Mouse (Mus musculus) 3134 (cell line): Measurements from ENCODE around the gene Ltbp1.

Experiments used
- DNase-seq: peaks from one replicate; pipeline ENCODE4 v3.0.0-alpha.2; 2011; ENCODE audit warnings: low spot score; ENCODE audit not compliant: insufficient read length; ENCODE audit errors: extremely low read depth

The Ltbp1 gene

DNA sequence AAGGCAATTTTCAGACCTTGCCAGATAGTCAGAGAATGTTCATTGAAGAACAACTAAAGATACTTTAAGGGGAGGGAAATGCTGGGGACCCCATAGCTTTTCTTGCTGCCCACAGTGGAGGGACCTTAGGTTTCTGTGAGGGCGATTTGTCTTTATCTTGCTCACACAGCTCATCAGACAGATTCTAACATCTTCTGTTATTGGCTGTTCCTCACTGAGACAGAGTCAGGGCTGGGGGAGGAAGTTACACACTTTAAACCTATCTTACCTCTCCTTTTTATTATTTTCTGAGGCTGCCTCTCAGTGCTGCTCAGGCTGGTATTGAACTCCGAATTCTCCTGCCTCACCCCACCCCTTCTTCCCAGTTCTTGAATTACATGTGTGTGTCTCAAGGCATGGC is 5.3 kb upstream of the Ltbp1 start:
- no peak for DNase-seq

DNA sequence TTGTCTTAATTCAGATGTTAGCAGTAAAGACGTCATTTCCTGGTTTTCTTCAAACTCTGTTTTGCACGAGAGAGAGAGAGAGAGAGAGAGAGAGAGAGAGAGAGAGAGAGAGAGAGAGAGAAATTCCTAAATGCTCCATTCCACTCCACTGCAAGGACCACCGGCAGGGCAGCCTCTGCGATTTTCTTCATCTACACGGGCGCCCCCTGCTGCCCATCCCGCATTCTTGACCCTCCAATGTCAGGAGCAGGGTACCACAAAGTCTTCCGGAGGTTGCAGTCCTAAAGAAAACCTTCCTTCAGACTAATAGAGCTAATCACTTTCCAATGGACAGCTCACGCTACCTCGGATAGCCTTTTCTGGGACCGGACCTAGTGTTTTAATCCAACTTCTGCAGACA is 548 bp upstream of the Ltbp1 start:
- no peak for DNase-seq

DNA sequence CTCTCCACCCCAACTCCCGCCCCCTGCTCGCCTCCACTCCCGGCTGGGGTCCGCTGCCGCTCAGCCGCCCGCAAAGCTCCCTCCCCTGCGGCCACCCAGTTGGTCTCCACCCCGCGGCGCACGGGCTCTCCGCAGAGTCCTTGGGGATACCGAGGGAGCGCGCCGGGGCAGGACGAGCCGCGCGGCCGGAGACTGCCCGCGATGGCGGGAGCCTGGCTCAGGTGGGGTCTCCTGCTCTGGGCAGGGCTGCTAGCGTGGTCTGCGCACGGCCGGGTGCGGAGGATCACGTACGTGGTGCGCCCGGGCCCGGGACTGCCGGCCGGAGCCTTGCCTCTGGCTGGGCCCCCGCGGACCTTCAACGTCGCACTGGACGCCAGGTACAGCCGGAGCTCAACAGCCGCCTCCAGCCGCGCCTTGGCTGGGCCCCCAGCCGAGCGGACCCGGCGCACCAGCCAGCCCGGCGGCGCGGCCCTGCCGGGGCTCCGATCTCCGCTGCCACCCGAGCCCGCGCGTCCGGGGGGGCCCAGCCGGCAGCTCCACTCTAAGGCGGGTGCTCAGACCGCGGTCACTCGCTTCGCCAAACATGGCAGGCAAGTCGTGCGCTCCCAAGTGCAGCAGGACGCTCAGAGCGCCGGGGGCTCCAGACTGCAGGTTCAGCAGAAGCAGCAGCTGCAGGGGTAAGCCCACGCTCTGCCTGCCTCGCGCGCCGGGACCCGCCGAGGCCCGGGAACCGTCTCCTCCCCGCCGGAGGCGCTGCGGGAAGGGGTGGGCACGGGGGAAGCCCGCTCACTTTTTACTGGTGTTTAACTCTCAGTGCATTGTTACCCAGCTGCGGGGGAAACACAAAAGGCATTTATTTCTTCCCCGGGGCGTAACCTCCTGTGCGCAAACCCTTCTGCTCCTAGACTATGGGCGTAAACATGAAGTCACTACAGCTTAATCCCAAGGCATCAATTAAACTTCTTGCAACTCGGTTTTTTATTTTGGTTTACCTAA is 615 bp downstream of the Ltbp1 start:
- no peak for DNase-seq

DNA sequence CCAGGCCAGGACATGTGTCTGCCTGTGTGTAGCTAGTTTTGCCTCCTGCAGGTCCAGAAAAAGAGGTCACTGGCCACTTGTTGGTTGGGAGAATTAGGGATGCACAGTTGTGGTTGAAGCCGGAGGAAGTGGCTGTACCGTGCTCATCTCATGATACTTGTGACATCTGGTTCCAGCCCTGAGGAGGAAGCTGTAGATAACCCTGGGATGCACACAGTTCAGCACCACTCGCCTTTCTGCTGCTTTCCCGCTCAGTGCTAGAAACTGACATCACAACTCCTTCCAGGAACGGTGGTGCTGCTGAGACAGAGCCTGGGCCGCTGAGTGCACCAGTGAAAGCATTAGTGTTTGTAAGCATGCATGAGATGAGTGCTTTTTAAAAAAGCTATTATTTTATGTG is 5.6 kb downstream of the Ltbp1 start:
- DNase-seq, result no peak

- no peak for DNase-seq
Measured at GRCm38 (mm10) chr17:75013211-75013610, 7.8 kb downstream of the Ltbp1 start.

DNA sequence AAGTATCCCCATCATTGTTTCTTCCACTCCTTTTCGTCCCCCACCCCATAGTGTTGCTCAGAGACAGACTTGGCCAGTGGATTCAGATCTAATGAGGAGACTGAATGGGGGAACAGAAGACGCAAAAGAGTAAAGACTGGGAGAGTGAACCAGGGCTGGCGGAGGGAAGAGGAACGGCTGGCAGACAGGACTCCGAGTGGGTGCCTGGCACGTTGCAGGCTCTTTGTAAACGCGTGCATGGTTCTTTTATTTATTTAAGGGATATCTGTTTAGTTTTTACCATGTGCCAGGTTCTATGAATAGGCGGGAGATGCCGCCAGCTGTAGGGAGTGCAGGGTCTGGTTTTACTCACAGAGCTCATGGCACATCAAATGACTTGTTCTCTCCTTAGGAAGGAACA is 8.5 kb downstream of the Ltbp1 start:
- DNase-seq, result no peak

- DNase-seq, result no peak
Measured at GRCm38 (mm10) chr17:75014601-75015356, 9.4 kb downstream of the Ltbp1 start.

DNA sequence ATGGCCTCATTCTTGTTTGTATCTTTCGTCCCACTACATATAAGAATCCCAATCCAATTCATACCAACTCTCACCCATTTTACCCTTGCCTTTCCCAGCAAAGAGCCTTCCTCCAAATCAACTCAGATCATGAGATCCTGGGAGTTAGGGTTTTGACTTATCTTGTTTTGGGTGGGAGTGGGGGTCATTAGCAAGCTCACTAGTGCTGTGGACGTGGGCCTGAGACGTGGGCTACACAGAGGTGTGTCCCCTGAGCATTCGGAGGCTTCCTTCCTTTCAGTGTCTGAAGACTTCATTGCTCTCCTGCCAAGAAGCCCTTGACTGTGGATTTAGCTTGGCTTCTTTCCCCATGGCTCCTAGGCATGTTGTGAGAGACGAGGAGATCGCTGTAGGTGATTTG is 10.2 kb downstream of the Ltbp1 start:
- DNase-seq, result no peak

DNA sequence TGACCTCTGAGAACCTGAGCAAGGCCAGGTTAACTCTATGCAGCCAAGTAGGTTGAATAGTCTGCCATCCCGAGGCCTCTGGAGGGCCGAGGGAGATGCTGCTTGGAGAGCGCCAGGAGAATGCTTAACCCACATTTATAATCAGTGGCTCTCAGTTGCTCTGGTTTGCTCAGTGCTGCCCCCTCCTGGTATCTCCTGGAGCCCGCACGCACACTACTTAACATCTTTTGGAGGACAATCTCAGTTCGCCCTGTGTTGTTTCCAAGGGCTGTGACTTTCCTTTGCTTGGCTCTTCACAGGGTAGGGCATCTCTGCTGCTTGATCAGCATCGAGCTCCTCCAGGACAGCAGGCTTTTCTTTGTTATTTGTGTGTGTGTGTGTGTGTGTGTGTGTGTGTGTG is 12.1 kb downstream of the Ltbp1 start:
- DNase-seq, result no peak

DNA sequence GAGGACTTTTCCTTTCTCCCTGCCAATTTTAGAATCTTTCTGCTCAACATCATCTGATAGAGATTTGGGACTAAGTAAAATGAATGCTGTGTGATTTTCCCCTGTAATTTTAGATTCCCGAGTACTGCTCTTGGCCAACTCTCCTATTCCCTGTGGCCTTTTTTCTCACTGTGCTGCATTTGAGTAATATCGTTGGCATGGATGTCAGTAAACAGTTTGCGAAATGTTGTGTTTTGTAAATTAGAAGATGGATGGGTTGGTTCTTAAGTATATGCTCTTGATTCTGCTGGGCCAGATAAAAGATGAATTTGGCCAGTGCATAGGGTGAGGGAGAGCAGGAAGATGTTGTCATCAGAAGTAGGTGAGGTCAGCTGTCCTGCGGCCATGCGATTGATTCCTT is 12.8 kb downstream of the Ltbp1 start:
- DNase-seq, result no peak

- DNase-seq, result no peak
Measured at GRCm38 (mm10) chr17:75020026-75020425, 14.7 kb downstream of the Ltbp1 start.

DNA sequence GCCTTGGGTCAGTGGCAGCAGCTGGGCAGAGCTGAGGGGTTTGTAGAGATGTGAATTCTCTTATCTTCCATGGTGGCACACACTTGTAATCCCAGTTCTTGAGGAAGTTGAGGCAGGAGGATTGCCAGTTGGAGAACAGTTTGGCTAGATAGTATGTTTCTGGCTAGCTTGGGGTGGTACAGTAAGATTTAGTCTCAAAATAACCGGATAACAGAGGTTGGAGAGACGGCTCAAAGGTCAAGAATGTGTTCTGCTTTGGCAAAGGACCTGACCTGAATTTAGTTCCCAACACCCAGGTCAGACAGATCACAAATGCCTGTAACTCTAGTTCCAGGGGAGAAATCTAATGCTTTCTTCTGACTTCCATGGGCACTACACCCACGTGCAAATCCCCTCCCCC is 15.3 kb downstream of the Ltbp1 start:
- DNase-seq, result no peak

GRCm38 (mm10) chr17:75027358-75028131 is 22.2 kb downstream of the Ltbp1 start:
- DNase-seq, result no peak

DNA sequence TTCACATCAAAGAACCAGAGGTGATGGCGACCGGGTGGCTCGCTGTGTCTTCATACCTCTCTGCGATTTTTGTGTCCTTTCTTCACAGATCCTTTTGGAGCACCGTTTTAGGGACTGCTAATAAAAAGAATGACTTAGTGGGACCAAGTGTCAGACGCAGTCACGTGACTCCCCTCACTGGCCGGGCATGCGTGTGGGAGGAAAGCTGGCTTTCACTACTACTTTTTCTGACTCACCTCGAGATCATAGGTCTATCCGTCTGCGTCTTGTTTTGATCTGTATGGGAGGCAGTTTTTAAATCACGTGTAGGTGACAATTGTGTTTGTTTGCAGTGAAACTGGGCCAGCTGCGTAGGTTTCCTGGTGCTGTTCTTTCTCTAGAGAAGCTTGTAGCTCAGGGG is 28.0 kb downstream of the Ltbp1 start:
- peak; percentile 26 for DNase-seq

DNA sequence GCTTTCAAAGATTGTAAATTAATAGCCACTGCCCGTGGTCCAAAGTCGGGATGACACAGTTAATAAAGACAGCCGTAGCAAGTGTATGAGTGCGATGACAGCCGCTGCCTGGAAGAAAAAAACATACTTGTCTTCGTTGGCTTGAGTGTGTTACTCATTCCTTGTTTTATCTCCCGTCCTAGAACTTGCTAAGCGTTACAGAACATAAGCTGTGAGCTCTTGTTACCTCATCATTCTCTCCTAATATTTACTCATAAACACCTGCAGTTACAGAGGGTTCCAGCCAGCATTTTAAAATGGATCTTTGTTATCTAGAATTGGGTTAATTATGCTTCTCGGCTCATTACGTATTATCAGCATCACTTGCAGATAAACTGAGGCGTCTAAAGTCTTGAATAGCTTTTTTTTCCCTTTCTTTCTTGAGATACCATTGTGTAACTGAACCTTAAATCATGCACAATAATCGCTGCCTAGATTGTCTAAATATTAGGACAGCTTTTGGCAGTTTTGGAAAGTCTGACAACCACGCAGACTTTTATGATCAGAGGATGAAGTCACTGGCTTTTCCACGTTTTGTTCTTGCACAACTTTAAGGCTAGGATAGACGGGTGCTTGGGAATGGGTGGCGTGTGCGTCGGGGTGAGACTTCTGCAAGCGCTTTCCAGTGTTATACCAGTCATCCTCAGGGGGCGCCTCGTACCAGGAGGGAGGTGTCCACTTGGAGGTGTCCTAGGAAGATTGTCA is 28.7 kb downstream of the Ltbp1 start:
- no peak for DNase-seq

GRCm38 (mm10) chr17:75036881-75037280 is 31.5 kb downstream of the Ltbp1 start:
- DNase-seq, result no peak

DNA sequence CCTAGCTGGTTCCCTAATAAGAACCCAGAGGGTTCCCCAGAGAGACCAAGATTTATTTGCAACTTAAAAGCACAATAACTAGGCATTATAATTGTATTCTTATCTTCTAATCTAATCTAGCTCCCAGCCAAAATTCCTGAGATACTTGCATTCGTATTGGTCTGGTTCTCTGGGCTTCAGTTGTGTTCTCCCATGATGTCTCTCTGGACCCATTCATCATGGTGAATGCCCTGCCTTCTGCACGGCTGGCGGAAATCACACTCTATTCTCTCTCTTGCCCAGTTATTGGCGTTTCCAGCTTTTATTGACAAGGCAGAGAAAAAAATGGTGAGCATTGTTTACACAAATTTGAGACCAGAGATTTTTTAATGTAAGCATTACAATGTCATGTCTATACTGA is 33.6 kb downstream of the Ltbp1 start:
- no peak for DNase-seq

GRCm38 (mm10) chr17:75049366-75049969 is 44.1 kb downstream of the Ltbp1 start:
- no peak for DNase-seq

DNA sequence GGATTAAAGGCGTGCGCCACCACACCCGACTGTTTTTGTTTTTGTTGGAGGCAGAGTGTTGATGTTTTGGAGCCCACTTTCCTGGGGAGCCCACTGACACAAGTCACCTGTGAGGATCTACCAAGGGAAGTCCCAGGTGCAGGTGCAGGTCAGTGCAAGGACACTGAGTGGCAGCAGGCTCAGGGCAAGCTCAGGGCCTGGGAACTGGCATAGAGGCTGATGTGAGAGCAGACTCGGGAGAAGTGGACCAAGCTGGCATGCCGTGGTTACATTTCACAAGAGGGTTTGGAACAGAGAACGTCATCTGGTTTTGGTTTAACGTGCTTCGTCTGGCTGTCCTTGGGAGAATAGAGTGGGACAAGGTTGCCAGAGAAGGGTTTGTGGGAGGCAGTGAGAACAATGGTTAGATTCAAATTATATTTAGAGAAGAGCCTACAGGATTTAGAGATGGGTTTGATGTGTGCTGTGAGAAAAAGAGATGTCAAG is 46.1 kb downstream of the Ltbp1 start:
- no peak for DNase-seq

DNA sequence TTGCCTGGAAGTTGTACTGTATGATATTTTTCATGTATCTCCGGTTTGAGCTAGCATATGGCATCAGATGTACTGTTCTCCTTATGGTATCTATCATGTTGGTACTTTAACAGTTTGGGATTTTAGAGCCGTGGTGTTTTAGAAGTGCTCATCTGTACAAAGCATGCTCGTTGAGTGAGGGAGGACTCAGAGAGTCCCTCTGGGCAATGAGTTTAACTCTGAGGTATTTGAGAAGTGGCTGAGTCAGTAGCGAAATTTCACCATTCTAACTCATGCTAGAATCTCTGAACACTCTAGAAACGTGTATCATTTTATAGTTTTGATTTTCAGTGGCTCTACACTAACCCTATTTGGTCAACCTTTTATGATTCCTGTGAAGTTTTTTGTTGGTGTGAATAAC is 49.9 kb downstream of the Ltbp1 start:
- no peak for DNase-seq
